Mouse (Mus musculus) C2C12 (cell line): ENCODE data around the gene Bag1.

Source experiments
- CTCF ChIP-seq: IDR thresholded peaks from one replicate; pipeline ENCODE4 v1.5.1; 2011; ENCODE audit not compliant: control insufficient read depth, insufficient read depth, insufficient read length
- FOSL1 ChIP-seq: IDR thresholded peaks from one replicate; pipeline ENCODE4 v1.8.0; 2011; ENCODE audit warnings: mild to moderate bottlenecking, low read length; ENCODE audit not compliant: poor library complexity, insufficient read depth, severe bottlenecking
- MAX ChIP-seq: IDR thresholded peaks from one replicate; pipeline ENCODE4 v1.6.1; 2011; ENCODE audit warnings: mild to moderate bottlenecking, control low read depth
- USF1 ChIP-seq: IDR thresholded peaks from one replicate; pipeline ENCODE4 v1.6.1; 2011; ENCODE audit warnings: low read depth, mild to moderate bottlenecking, control low read depth, moderate library complexity

DNA sequence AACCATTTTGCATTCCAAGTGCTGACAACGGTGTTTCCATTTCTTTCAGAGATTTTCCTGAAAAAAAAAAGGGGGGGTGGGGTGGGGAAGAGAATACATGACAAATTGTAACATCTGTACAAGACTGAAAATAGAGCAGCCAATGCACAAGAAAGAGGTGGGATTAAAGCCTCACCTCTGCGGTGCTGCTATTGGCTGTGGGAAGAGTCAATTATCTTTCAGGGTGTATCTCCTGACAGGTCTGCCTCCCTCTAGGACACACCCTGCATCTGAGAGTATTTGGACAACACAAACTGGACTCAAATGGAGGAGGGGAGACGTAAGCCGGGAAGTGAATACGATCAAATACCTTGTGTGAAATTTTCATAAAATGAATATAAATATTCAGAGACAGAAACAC is 4.4 kb downstream of the Bag1 start:
- no peak for TF ChIP-seq CTCF
- no peak for TF ChIP-seq FOSL1
- TF ChIP-seq MAX = no peak
- no peak for TF ChIP-seq USF1
